ENCODE assay signal across 12 mouse cellular contexts in genomic region chr7:67230640-67231140, GRCm38 (mm10). TPM values are rescaled to one million over a fixed set of nuclear protein-coding genes. Genes with fewer than 3 reads are reported as not detected.
DNase-seq lines count a peak whose midpoint lies in the region; ATAC-seq and TF ChIP-seq lines count a peak whose summit lies in the region.
"Had no signal": no experiment of that assay in that cellular context is flagged by ENCODE, and none has a peak within 500 bp of the region (broad histone marks: within the 10 kb centered on the region; RNA-seq: fewer than 3 reads in every experiment).

No protein-coding gene starts in this region.

- no peak for DNase-seq in heart, adult 2 months
- no peak for DNase-seq in heart, postnatal 25 days (ENCODE audit: low spot score)
- DNase-seq in left cerebral cortex, postnatal 4 days = peak; percentile 7
- no peak for DNase-seq in left cerebral cortex, adult 9 months (ENCODE audit: low spot score in 2 of 2)
- DNase-seq in fibroblast of lung, adult 2 months (ENCODE audit: low read depth) = peak; percentile 12
- no peak for DNase-seq in adrenal gland, postnatal 36 days
- DNase-seq: adrenal gland, adult 2 months; thymus, adult 18-20 months had no signal

- no peaks in the 10 kb centered on the region for H3K79me2 ChIP-seq in heart, adult 2 months (replicated peaks; ENCODE audit: control insufficient read depth, insufficient read depth, low read length)

- H3K27me3 ChIP-seq in heart, adult 2 months (ENCODE audit: control insufficient read depth, insufficient read depth, low read length) = no peaks in the 10 kb centered on the region
- no peaks in the 10 kb centered on the region for H3K27me3 ChIP-seq in heart, embryonic 16.5 days (ENCODE audit: control insufficient read depth, insufficient read depth, low read length)
- H3K27me3 ChIP-seq in kidney, embryonic 15.5 days = no peaks in the 10 kb centered on the region
- H3K27me3 ChIP-seq: liver, embryonic 15.5 days had no signal

- TF ChIP-seq EP300 in heart, adult 2 months (IDR thresholded peaks at IDR 0.05; ENCODE audit: insufficient read depth, low read depth, low read length) = no peak

- intact Hi-C loops in heart, adult 2 months (cut with DNase I) = no loop called here
- intact Hi-C loops in heart, postnatal 25 days (cut with DNase I) = no loop called here
- intact Hi-C loops in left cerebral cortex, postnatal 4 days (cut with DNase I) = no loop called here

- 19% methylated on average over 3 of the region's 3 CpGs for WGBS in heart, adult 2 months
- WGBS in heart, embryonic 16.5 days = 46% methylated on average over 3 of the region's 3 CpGs
- 77% methylated on average over 3 of the region's 3 CpGs for WGBS in kidney, embryonic 15.5 days

- peak overlapping the region; percentile 27 for H3K4me2 ChIP-seq in heart, embryonic 16.5 days (ENCODE audit: low read depth, low read length)
- H3K4me2 ChIP-seq in kidney, embryonic 15.5 days = no peak overlapping the region
- H3K4me2 ChIP-seq: liver, embryonic 15.5 days had no signal

- TF ChIP-seq POLR2A in heart, adult 2 months (IDR thresholded peaks at IDR 0.05; ENCODE audit: insufficient read depth, low read depth, low read length) = peak; percentile 20; the same call in 1 of the 2 replicates

- H3K9me3 ChIP-seq in heart, embryonic 16.5 days (replicated peaks; ENCODE audit: control insufficient read depth, low read length) = no peaks in the 10 kb centered on the region
- no peaks in the 10 kb centered on the region for H3K9me3 ChIP-seq in kidney, embryonic 15.5 days (replicated peaks)
- H3K9me3 ChIP-seq: liver, embryonic 15.5 days had no signal

- H3K27ac ChIP-seq in heart, adult 2 months = peak overlapping the region; percentile 81
- peak overlapping the region; percentile 95 for H3K27ac ChIP-seq in heart, embryonic 16.5 days (ENCODE audit: low read length)
- no peak overlapping the region; the same call in 1 of the 2 replicates for H3K27ac ChIP-seq in kidney, embryonic 15.5 days
- H3K27ac ChIP-seq: liver, embryonic 15.5 days had no signal

- H3K4me1 ChIP-seq in heart, adult 2 months (ENCODE audit: control insufficient read depth, insufficient read depth, low read length) = peaks cover 24% of the 10 kb centered on the region
- H3K4me1 ChIP-seq in heart, embryonic 16.5 days (ENCODE audit: control insufficient read depth, insufficient read depth, low read length) = peaks cover 48% of the 10 kb centered on the region
- no peaks in the 10 kb centered on the region for H3K4me1 ChIP-seq in kidney, embryonic 15.5 days
- H3K4me1 ChIP-seq: liver, embryonic 15.5 days had no signal

- H3K36me3 ChIP-seq in heart, adult 2 months (ENCODE audit: control insufficient read depth, insufficient read depth, low read length) = peaks cover 36% of the 10 kb centered on the region
- H3K36me3 ChIP-seq in heart, embryonic 16.5 days (ENCODE audit: control insufficient read depth, insufficient read depth) = peaks cover 36% of the 10 kb centered on the region
- peaks cover 53% of the 10 kb centered on the region for H3K36me3 ChIP-seq in kidney, embryonic 15.5 days

- peak; percentile 42; the same call in 1 of the 2 replicates for ATAC-seq in heart, embryonic 16.5 days (replicated peaks; ENCODE audit: extremely low read depth, insufficient read depth, low FRiP score)
- ATAC-seq in kidney, embryonic 15.5 days (replicated peaks; ENCODE audit: low FRiP score) = no peak
- ATAC-seq: CD4-positive, CD25-positive, alpha-beta regulatory T cell, adult 4 months had no signal

- no peak for TF ChIP-seq CTCF in heart, adult 2 months (IDR thresholded peaks at IDR 0.05)

- H3K9ac ChIP-seq in heart, adult 2 months (ENCODE audit: low read depth, low read length) = peak overlapping the region; percentile 1
- peak overlapping the region; percentile 40 for H3K9ac ChIP-seq in heart, embryonic 16.5 days (ENCODE audit: low read length)
- no peak overlapping the region for H3K9ac ChIP-seq in kidney, embryonic 15.5 days
- H3K9ac ChIP-seq: liver, embryonic 15.5 days had no signal

- no peak overlapping the region for H3K4me3 ChIP-seq in heart, adult 2 months
- no peak overlapping the region for H3K4me3 ChIP-seq in heart, embryonic 16.5 days (ENCODE audit: low read length)
- no peak overlapping the region for H3K4me3 ChIP-seq in kidney, embryonic 15.5 days (replicated peaks)
- H3K4me3 ChIP-seq: liver, embryonic 15.5 days had no signal

RNA-seq across cellular contexts. Expression of gene Lysmd4, which starts 8.3 kb away (rescaled TPM):
- total RNA-seq in heart, adult 2 months (2021) = 10 to 100 TPM; 17.3 to 18.2 TPM
- polyA plus RNA-seq in heart, adult 2 months (2012; rRNA removed) = 14.6 and 30.7 TPM in 2 replicates
- 10 to 100 TPM; 16.9 to 21.7 TPM for total RNA-seq in heart, postnatal 25 days (2021)
- total RNA-seq in left cerebral cortex, postnatal 4 days (2021) = 10 to 100 TPM; 32.5 to 35.4 TPM
- polyA plus RNA-seq in heart, embryonic 16.5 days (2015; fragmentation: Nextera tagmentation; extraction: Ambion mirVana) = 15.7 and 15.8 TPM in 2 replicates
- 10 to 100 TPM in 1 of 2 experiments, 1 to 10 TPM in 1; 9.0 to 10.4 TPM for total RNA-seq in adrenal gland, postnatal 36 days (2021)
- polyA plus RNA-seq in kidney, embryonic 15.5 days (2015; fragmentation: Nextera tagmentation; extraction: Ambion mirVana) = 13.6 and 17.3 TPM in 2 replicates

Comparison
In these comparisons a context has a peak if more than half of its experiments do, and no peak if none do; other contexts are left out.
1. DNase-seq: peak in left cerebral cortex, postnatal 4 days (single experiment) and fibroblast of lung, adult 2 months (single experiment); none in heart, adult 2 months (0 of 2), heart, postnatal 25 days (single experiment), left cerebral cortex, adult 9 months (0 of 2) and adrenal gland, postnatal 36 days (0 of 2).